Mouse (Mus musculus) brain, embryonic 14.5 days (tissue): ENCODE results near the gene Fam83f. TPM values are rescaled to one million over a fixed set of nuclear protein-coding genes. Genes with fewer than 3 reads are reported as not detected.
A peak's percentile ranks its signal among the peaks of the same experiment; 100 is the strongest.

Experiments
- DNase-seq: peaks from one replicate; pipeline ENCODE4 v3.0.0-alpha.2; 2011; ENCODE audit warnings: low read depth
- CTCF ChIP-seq: fragments of 200-500 bp; IDR thresholded peaks from 2 replicates; pipeline ENCODE4 v1.5.1; 2012; ENCODE audit warnings: inconsistent platforms, mild to moderate bottlenecking, moderate library complexity, borderline replicate concordance; ENCODE audit not compliant: insufficient read depth, insufficient read length; ENCODE audit errors: extremely low read depth
- POLR2A ChIP-seq: fragments of 200-500 bp; IDR thresholded peaks from 2 replicates; pipeline ENCODE4 v1.6.1; 2012; ENCODE audit warnings: mild to moderate bottlenecking, inconsistent platforms, borderline replicate concordance; ENCODE audit not compliant: poor library complexity, insufficient read depth, insufficient read length, severe bottlenecking; ENCODE audit errors: extremely low read depth
- polyA plus RNA-seq: library from polyadenylated mRNA; depleted of rRNA; stranded (reverse); fragments of >200 nt; gene quantifications from 2 replicates; pipeline ENCODE4 v1.2.3, GENCODE M21; 2012

The Fam83f gene
- polyA plus RNA-seq, 1 experiment, result 0.36 TPM

GRCm38 (mm10) chr15:80641702-80642435 is 29.8 kb upstream of the Fam83f start:
- DNase-seq, result no peak

GRCm38 (mm10) chr15:80645006-80645797 is 26.4 kb upstream of the Fam83f start:
- no peak for DNase-seq
- TF ChIP-seq CTCF (no peak), POLR2A (no peak)

More at GRCm38 (mm10) chr15:80641702-80642435, 29.8 kb upstream of the Fam83f start:
- no peak for TF ChIP-seq CTCF
- no peak for TF ChIP-seq POLR2A

GRCm38 (mm10) chr15:80648977-80649606 is 22.6 kb upstream of the Fam83f start:
- no peak for TF ChIP-seq POLR2A
- TF ChIP-seq CTCF, result no peak
- DNase-seq, result no peak

- TF ChIP-seq CTCF, result no peak
- no peak for TF ChIP-seq POLR2A
- DNase-seq, result no peak
Observed at GRCm38 (mm10) chr15:80650412-80650811, 21.2 kb upstream of the Fam83f start.

- DNase-seq, result no peak
- no peak for TF ChIP-seq CTCF
- TF ChIP-seq POLR2A, result no peak
Observed at GRCm38 (mm10) chr15:80653865-80654264, 17.8 kb upstream of the Fam83f start.

GRCm38 (mm10) chr15:80658815-80659471 is 12.7 kb upstream of the Fam83f start:
- peak; percentile 75 for DNase-seq
- TF ChIP-seq CTCF (no peak), POLR2A (no peak)

GRCm38 (mm10) chr15:80660963-80661362 is 10.7 kb upstream of the Fam83f start:
- TF ChIP-seq CTCF (no peak), POLR2A (no peak)
- no peak for DNase-seq

GRCm38 (mm10) chr15:80664444-80664843 is 7.2 kb upstream of the Fam83f start:
- no peak for DNase-seq
- TF ChIP-seq POLR2A, result no peak
- no peak for TF ChIP-seq CTCF

GRCm38 (mm10) chr15:80672810-80673209 is 1.2 kb downstream of the Fam83f start:
- no peak for DNase-seq
- no peak for TF ChIP-seq CTCF
- TF ChIP-seq POLR2A, result no peak

GRCm38 (mm10) chr15:80673337-80674095 is 1.9 kb downstream of the Fam83f start:
- TF ChIP-seq CTCF, result no peak
- no peak for TF ChIP-seq POLR2A

GRCm38 (mm10) chr15:80674700-80675099 is 3.1 kb downstream of the Fam83f start:
- DNase-seq, result no peak
- no peak for TF ChIP-seq CTCF

More at GRCm38 (mm10) chr15:80673337-80674095, 1.9 kb downstream of the Fam83f start:
- DNase-seq, result no peak
